Mouse (Mus musculus) erythroblast, embryonic 14.5 days (primary cell): Measurements from ENCODE around the gene Atat1. TPM values are rescaled to one million over a fixed set of nuclear protein-coding genes. Genes with fewer than 3 reads are reported as not detected.
"Not testable (repeated sequence)": the region's sequence is repeated elsewhere in the genome, so short reads cannot be mapped to it uniquely, and the experiment has no call there.

Experiments used
- H3K27me3 ChIP-seq: 2 replicates; pipeline ENCODE4 v1.6.1; 2012; ENCODE audit warnings: inconsistent platforms; ENCODE audit not compliant: control insufficient read depth
- H3K36me3 ChIP-seq: 2 replicates; pipeline ENCODE4 v1.6.1; 2012; ENCODE audit warnings: mild to moderate bottlenecking, inconsistent platforms; ENCODE audit not compliant: control insufficient read depth
- H3K4me1 ChIP-seq: 2 replicates; pipeline ENCODE4 v1.6.1; 2012; ENCODE audit warnings: inconsistent platforms; ENCODE audit not compliant: control insufficient read depth
- H3K4me3 ChIP-seq: replicated peaks from 2 replicates; pipeline ENCODE3; 2012; ENCODE audit warnings: moderate library complexity, mild to moderate bottlenecking, inconsistent platforms
- H3K9me3 ChIP-seq: 2 replicates; pipeline ENCODE4 v1.6.1; 2012; ENCODE audit warnings: low read length, inconsistent platforms, mixed read lengths; ENCODE audit not compliant: control insufficient read depth
- GATA1 ChIP-seq: IDR thresholded peaks from 2 replicates; pipeline ENCODE4 v1.6.1; 2012; ENCODE audit warnings: low read length, inconsistent platforms, mixed read lengths
- TAL1 ChIP-seq: IDR thresholded peaks from 3 replicates; pipeline ENCODE4 v1.6.1; 2012; ENCODE audit warnings: low read length, inconsistent platforms, mixed read lengths
- polyA plus RNA-seq: library from polyadenylated mRNA; stranded (reverse); fragments of >175 nt; gene quantifications from 2 replicates; pipeline ENCODE4 v1.2.3, GENCODE M21; 2012

Atat1 gene
- polyA plus RNA-seq = 1.1 and 1.6 TPM in 2 replicates

DNA sequence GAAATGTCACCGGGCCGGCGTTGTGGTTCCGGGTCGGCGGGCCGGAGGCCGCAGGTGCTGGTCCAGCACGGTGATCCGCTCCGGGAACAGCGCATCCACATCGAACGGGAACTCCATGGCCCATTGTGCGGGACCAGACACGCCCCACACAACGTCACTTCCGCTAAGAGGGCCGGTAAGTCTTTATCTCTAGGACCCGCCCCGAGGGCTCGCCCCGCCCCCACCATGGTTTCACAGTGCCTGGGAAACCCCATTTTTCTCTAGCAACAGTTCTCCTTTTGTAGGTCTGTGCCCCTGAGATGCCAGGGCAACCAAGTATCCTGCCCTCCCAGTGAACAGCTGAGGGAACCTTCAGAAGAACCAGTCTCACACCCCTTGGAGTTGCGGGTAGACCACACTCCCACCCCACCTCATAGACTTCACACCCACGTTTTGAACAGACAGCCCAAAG, at the start of gene Atat1:
TSS of gene Atat1 (minus strand) at position 157 of the 451 bp plus-strand sequence.
- Histone ChIP-seq H3K4me1 (peaks cover 51% of the 10 kb centered on the region), H3K36me3 (peaks cover 65% of the 10 kb centered on the region)
- TF ChIP-seq TAL1 (no peak), GATA1 (no peak)

GRCm38 (mm10) chr17:35958533-35959223, 48.8 kb upstream of the Atat1 start:
- H3K4me1 ChIP-seq = peaks cover 4% of the 10 kb centered on the region
- no peaks in the 10 kb centered on the region for H3K9me3 ChIP-seq
- peaks cover 88% of the 10 kb centered on the region for H3K36me3 ChIP-seq
- no peak overlapping the region for H3K4me3 ChIP-seq
- TF ChIP-seq TAL1 (no peak), GATA1 (no peak)
- no peaks in the 10 kb centered on the region for H3K27me3 ChIP-seq

More for the DNA sequence above, at the start of gene Atat1:
- Histone ChIP-seq H3K4me3 (peak within 1 kb of the TSS; percentile 76), H3K27me3 (no peaks in the 10 kb centered on the region), H3K9me3 (no peaks in the 10 kb centered on the region)

GRCm38 (mm10) chr17:35954665-35955064, 44.8 kb upstream of the Atat1 start:
- no peak for TF ChIP-seq TAL1
- no peak for TF ChIP-seq GATA1
- H3K4me1 ChIP-seq = no peaks in the 10 kb centered on the region
- no peaks in the 10 kb centered on the region for H3K27me3 ChIP-seq
- peaks cover 55% of the 10 kb centered on the region for H3K36me3 ChIP-seq
- no peak overlapping the region for H3K4me3 ChIP-seq
- H3K9me3 ChIP-seq = no peaks in the 10 kb centered on the region

- not testable (repeated sequence) for H3K9me3 ChIP-seq, H3K4me3 ChIP-seq, H3K27me3 ChIP-seq, H3K4me1 ChIP-seq
- peaks cover 34% of the 10 kb centered on the region for H3K36me3 ChIP-seq
Measured at GRCm38 (mm10) chr17:35952559-35952958, 42.7 kb upstream of the Atat1 start.

DNA sequence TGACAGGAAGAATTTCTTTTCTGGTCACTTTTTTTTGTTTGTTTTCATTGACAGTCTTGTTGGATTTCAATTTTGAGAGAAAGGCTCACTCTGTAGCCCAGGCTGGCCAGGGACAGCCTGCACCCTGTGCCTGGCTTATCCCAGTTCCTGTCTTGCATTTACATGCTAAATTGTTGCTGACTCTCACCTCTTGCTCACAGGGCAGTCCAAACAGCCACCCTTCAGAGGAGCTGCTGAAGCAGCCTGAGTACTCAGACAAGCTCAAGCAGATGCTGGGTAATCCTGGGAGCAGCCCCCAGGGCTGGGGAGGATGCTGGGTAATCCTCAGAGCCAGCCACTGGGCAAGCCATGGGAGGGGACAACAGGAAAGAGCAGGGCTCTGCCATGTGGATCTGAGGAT, 41.1 kb upstream of the Atat1 start:
- H3K4me1 ChIP-seq, H3K27me3 ChIP-seq, H3K4me3 ChIP-seq, H3K9me3 ChIP-seq: not testable (repeated sequence)
- peaks cover 17% of the 10 kb centered on the region for H3K36me3 ChIP-seq

DNA sequence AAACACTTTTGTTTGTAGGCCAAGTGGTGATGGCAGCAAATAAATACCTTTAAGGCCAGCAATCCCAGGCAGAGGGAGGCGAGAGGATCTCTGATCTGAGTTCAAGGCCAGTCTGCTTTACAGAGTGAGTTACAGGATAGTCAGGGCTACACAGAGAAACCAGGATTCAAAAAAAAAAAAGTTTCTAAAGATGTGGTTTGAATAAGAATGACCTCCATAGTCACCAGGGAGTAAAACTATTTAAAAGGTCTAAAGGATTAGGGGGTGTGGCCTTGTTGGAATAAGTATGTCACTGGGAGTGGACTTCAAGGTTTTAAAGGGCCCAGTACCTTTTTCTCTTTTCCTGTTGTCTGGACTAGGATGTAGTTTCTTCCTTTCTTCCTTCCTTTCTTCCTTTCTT, 30.1 kb upstream of the Atat1 start:
- Histone ChIP-seq H3K4me3 (no peak overlapping the region), H3K4me1 (no peaks in the 10 kb centered on the region), H3K27me3 (no peaks in the 10 kb centered on the region), H3K9me3 (peaks cover 2% of the 10 kb centered on the region; the same call in 1 of the 2 replicates), H3K36me3 (no peaks in the 10 kb centered on the region)
- no peak for TF ChIP-seq GATA1
- no peak for TF ChIP-seq TAL1

- Histone ChIP-seq H3K36me3 (no peaks in the 10 kb centered on the region), H3K9me3 (peaks cover 2% of the 10 kb centered on the region; the same call in 1 of the 2 replicates), H3K4me3 (no peak overlapping the region), H3K27me3 (no peaks in the 10 kb centered on the region), H3K4me1 (no peaks in the 10 kb centered on the region)
- TF ChIP-seq GATA1 = no peak
- TF ChIP-seq TAL1 = no peak
Measured at GRCm38 (mm10) chr17:35939108-35939507, 29.2 kb upstream of the Atat1 start.

DNA sequence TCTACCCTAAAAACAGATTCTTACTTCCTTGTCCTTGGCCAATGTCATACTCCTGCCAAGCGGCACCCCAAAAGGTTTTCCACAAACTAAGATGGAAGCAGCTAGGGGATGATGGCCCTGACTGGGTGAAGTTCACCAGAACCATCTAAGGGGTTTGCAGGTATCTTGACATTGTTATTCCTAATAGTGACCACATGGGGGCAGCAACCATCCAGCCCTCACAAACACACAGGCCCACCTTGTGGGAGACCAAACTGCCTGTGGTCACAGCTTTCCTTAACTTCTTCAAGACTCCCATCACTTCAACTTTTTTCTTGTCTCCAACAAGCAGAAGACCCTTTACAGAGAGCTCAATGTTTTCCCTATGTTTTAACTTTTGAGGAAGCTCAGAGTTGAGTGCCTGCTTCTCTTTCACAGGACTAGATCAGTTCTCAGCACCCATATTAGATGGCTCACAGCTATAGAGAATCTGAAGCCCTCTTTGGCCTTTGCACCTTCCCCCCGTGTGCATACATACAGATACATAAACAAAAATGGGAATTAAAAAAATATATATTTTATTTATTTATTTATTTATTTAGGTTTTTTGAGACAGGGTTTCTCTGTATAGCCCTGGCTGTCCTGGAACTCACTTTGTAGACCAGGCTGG, 27.9 kb upstream of the Atat1 start:
- TF ChIP-seq GATA1 = no peak
- TF ChIP-seq TAL1 = no peak
- Histone ChIP-seq H3K4me3 (no peak overlapping the region), H3K4me1 (no peaks in the 10 kb centered on the region), H3K9me3 (peaks cover 2% of the 10 kb centered on the region; the same call in 1 of the 2 replicates), H3K36me3 (no peaks in the 10 kb centered on the region), H3K27me3 (no peaks in the 10 kb centered on the region)

DNA sequence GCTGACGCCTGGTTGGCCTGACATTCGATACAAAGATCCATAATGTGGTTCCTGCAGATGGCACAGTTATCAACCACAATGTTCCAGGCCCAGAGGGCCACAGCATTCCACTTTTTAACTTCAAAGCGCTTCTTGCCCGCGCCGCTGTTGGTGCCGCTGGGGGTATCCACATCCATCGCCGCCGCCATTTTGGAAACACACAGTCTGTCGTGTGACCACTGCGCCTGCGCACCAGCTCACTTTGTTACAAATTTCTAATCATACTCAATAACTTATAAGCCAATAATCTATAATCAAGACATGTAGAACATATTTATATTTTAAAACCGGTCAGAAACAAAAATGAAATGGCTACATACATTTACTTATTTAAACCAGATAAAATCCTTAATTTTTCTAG, 25.9 kb upstream of the Atat1 start:
- H3K4me3 ChIP-seq, H3K27me3 ChIP-seq, H3K9me3 ChIP-seq, H3K4me1 ChIP-seq: not testable (repeated sequence)
- H3K36me3 ChIP-seq = peaks cover 14% of the 10 kb centered on the region
